Mouse (Mus musculus) right cerebral cortex, postnatal 25 days (tissue): ENCODE data around the gene S100a13.

Experiments used
- DNase-seq: peaks from one replicate; pipeline ENCODE4 v3.0.0; 2022

S100a13 gene

GRCm38 (mm10) chr3:90508287-90508949 is 5.8 kb upstream of the S100a13 start:
- DNase-seq, result no peak

DNA sequence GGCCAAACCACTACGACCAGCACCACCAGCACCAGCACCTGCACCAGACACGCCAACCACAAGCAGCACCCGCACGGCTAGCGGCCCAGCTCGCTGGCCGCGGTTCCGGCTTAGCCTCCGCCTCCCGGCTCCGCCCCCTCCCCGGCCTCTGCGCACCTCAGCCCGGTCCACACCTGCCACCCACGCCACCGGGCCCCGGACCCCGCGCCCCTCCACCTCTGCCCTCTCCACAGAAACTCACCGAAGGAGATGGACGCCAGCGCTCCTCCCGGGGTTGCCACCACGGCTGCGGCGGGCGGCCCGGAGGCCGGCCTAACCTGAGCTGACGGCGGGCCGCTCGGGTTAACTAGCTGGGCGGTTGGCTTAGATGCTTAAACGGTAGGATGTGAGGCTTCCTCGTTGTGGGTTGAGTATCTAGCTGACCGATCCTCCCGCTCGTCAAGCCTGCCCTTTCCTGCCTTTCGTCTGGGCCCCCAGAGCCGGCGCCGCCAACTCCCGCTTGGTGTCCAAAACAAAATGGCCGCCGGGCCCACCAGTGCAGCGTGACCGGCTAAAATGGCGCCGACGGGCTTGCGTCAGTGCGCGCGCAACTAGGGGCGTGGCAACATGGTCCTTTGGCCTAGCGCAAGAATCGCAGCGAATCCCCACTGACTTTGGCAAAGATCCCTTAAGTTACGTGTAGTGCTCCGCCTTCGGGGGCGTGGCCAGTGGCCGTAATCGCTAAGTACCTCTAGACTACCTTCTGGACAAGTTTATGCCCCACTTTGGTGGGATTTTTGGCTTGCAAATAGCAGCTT is 5.1 kb upstream of the S100a13 start, which contains the start of gene Chtop:
Chtop (minus strand) TSS at position 549 of the 797 bp plus-strand sequence.
- DNase-seq, result peak; percentile 99

DNA sequence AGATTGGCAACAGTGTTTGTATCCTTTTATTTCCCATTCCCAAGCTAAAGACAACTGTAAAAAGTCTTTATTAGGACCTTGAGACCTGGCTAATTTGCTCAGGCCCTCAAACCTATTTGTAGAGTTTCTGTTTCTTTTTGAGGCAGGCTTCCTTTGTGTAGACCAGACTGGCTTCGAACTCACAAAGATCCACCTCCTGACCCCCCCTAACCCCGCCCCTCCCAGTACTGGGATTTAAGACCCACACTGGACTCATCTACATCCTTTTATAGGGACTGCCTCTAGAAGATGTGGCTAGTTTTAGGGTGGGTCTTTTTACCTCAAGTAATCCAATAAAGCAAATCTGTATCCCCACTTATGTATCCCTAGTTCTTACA is 4.5 kb upstream of the S100a13 start:
- DNase-seq, result no peak

DNA sequence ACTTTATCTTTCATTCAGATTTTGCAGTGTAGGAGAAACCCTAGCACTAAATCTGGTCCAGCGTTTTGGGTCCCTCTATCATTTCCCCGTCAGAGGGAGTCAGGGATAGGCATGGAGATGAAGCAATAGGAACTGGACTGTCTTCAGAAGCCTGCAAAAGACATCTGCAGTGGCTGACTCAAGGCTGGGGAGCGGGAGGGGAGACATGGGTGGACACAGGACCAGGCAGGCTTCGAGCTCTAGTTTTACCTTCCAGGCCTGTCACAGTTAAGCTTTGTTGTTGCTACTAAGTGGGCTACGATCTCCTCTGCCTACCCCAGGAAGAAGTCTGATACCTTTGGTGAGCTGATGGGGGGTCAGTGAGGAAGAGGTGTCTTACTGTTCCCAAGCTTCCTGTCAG is 2.0 kb upstream of the S100a13 start:
- no peak for DNase-seq

DNA sequence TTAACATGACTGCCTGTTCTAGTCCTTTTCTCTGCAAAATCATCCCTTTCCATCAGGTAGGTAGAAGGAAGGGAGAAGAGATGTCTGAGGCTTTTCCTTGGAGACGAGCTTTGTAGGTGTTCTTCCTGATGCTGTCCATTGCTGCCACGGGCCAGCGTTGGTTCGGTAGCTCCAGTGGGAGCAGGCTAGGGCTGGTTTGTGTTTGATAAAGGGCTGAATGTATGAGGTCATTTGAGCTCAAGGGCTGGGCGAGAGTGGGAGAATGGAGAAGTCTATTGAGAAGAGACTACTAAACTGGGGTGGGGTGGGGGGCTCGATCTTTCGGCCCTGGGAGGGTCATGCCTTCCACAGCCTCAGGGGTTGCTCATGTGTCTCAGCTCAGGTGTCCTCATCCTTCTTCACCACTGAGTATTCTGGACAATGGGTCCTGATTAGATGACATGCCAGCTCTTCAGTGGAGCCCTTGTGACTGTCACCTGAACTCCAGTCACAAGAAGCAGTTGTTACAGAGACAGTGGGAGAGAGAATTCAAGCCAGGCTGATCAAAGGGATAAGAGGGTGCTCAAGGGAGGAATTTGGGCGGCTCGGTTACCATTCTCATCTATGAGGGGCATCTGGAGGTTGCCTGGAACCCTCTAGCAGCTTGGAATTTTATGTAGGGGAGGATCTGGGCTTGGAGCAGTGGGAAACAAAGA is 1.1 kb upstream of the S100a13 start:
- no peak for DNase-seq

DNA sequence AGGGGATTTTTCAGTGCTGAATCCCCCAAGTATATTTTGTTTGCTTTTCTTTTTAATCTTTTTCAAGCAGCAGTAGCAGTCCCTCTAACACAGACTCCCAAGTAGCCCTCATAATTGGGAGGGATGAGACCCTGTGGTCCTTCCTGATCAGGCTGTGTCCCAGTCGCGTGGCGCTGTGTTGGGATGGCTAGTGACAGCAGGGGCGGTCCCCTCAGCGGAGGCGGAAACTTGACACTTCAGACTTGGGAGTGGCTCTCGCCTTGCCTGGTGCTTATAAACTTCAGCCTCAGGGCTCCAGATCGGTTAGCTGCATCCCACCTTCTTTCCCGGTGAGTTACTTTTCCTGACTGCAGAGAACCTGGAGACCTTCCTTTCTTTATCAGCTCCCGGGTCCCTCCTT is 456 bp downstream of the S100a13 start:
- peak; percentile 40 for DNase-seq

DNA sequence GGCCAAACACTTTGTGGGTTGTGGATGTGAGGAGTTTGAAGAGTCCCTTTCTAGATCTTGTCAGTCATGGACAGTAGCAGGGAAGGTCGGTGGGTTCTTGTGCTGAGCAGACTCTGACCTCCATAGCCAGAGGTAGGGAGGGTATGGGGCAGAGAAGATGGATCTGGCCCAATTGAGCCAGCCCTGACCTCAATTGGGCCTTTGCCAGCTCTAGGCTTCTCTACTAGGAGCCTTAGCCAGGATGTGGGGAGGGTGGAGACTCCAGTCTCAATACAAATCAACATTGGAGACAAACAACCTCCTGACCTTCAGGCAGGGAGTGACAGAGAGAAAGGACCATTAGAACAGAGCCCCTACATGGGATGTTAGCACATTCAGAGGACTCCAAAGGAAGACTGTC is 1.0 kb downstream of the S100a13 start:
- DNase-seq, result no peak

DNA sequence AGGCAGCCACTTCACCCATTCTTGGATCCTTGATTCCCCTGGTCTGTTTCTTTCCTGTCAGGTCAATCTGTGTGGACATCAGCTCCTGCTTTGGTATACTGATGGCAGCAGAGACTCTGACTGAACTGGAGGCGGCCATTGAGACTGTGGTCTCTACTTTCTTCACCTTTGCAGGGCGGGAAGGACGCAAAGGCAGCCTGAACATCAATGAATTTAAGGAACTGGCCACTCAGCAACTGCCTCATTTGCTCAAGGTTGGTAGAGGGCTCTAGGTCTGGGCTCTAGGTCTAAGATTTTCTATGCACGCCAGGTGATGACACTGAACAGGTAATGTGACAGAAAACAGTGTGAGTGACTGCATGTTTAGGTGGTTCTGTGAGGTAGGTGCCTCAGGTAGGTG is 1.6 kb downstream of the S100a13 start:
- no peak for DNase-seq

DNA sequence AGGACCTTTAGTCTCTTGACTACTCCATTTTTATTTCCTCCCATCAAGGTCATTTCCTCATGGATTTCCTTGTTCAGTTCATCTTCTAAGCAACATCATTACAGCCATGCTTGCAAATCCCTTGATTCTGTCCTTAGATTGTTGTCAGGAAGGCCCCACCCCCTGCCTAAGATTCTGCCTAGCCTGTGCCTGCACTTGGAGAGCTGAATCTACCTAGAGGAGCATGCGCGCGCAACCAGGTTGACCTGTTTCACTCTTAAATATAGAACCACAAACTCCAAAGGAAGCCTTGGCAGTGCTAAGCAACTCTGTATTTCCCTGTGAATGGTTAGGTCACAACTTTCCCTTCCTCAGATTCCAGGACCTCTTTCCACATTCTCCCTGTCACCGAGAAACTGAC is 3.5 kb downstream of the S100a13 start:
- no peak for DNase-seq

GRCm38 (mm10) chr3:90525421-90525820 is 11.2 kb downstream of the S100a13 start:
- DNase-seq, result no peak

DNA sequence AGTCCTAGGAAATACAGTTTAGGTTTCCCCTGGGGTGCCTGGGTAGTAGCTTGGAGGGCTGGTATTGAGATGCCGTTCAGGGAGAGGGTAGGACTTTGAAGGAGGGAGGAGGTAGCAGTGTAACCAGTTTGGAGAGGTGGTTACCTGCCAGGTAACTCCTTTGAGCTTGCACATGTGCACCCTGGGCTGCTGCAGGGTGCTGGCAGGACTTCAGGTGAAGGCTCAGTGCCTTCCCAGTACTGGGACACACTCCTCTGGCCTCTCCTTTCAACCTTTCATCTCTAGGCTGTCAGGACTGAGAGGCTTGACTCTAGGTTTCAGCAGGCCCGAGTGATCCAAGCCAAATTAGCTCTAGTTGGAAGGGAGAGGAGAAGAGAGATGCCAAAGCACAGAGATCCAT is 11.8 kb downstream of the S100a13 start:
- DNase-seq, result no peak

GRCm38 (mm10) chr3:90526580-90526979 is 12.3 kb downstream of the S100a13 start, which contains the start of gene S100a14:
TSS of gene S100a14 (plus strand) at chr3:90526856.
- DNase-seq, result no peak

DNA sequence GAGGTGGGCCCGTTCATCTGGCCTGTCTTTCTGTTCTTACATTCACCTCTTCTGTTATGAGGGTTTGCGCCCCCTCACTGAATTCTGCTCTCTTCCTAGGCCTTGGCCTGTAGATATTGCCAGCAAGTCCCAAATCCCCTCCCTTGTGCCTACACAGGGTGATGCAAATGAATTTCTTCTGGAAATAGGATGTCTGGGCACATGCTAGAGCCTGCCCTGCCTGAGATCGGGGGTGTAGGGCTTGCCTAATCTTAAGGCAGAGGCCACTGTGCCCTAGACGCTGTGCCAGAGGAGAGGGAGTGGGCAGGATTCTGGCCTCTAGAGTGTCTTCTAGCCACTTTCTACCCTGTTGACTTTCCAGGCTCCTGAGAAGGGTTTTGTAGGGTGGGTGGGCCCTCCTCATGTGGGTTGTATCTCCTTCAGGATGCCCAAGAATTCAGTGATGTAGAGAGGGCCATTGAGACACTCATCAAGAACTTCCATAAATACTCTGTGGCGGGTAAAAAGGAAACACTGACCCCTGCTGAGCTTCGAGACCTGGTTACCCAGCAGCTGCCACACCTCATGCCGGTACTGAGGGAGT is 13.1 kb downstream of the S100a13 start:
- DNase-seq, result no peak

- no peak for DNase-seq
Measured at GRCm38 (mm10) chr3:90531713-90532112, 17.5 kb downstream of the S100a13 start.

GRCm38 (mm10) chr3:90535446-90535845 is 21.2 kb downstream of the S100a13 start:
- no peak for DNase-seq

GRCm38 (mm10) chr3:90537141-90537904 is 23.1 kb downstream of the S100a13 start, which contains the start of gene S100a16:
TSS of gene S100a16 (plus strand) at chr3:90537254.
- DNase-seq, result peak; percentile 27

DNA sequence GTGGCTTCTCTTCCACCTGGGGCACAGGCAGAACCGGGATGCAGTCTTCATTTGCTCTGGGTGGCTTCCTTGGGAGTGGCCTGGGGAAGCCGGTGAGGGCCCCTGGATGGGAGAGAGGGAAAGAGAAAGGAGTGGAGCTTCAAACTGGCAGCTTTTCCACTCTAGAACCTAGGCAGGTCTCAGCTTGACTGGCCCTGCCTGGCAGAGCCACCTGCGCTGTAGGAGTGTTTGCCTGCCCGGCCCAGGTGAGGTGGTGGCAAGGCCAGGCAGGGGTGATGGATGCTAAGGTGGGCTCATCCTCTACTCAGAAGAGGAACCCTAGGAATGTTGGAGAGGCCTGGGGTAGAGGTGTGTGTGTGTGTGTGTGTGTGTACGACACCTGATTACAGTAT is 23.7 kb downstream of the S100a13 start:
- no peak for DNase-seq

DNA sequence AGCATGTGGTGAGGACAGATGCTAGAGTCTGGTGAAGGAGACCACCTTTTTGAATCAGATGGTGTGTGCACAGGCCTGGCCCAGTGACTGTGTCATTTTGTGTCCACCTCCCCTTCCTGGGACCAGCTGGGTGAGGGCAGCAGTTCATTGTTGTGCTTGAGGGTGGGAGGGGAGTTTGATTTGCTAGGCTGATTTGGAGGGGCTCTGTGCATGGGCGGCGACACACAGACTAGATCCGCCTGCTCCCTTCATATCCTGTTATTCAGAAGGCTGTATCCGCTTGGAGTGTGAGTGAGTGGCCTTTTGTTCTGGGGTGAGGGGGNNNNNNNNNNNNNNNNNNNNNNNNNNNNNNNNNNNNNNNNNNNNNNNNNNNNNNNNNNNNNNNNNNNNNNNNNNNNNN is 26.7 kb downstream of the S100a13 start:
- DNase-seq, result no peak

GRCm38 (mm10) chr3:90549676-90550420 is 35.6 kb downstream of the S100a13 start:
- no peak for DNase-seq

GRCm38 (mm10) chr3:90550421-90550790 is 36.2 kb downstream of the S100a13 start:
- no peak for DNase-seq

DNA sequence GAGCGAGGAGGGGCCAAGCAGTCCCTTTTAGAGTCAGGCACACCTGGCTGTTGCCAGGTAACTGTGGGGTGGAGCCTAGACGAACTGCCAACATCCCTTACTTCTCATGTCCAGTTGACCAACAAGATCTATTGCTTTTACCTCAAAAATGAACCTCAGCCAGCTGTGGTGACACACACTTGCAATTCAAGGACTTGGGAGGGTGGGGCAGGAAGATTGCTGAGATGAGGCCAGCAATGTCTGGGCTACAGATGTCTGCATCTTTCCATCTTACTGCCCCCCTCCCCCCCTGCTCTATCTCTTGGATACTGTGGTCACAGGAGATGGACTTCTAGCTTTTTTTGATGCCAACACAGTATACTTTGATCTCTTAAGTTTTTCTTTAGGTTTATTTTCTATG is 38.0 kb downstream of the S100a13 start:
- no peak for DNase-seq

- DNase-seq, result peak; percentile 15
Measured at GRCm38 (mm10) chr3:90555954-90556353, 41.7 kb downstream of the S100a13 start.
